Mouse (Mus musculus) heart, embryonic 12.5 days (tissue): ENCODE data around the gene Gnai3. TPM values are rescaled to one million over a fixed set of nuclear protein-coding genes. Genes with fewer than 3 reads are reported as not detected.

ENCODE experiments used
- ATAC-seq: fragments of 200-750 bp; cut with Nextera tagmentation; 2 replicates; pipeline ENCODE4 v1.8.0; 2017; ENCODE audit warnings: moderate TSS enrichment, moderate library complexity; ENCODE audit not compliant: insufficient number of reproducible peaks, low FRiP score
- H3K27ac ChIP-seq: fragments of 300-500 bp; sonication (generic); 2 replicates; pipeline ENCODE4 v1.5.1; 2016; ENCODE audit warnings: mild to moderate bottlenecking, moderate library complexity; ENCODE audit not compliant: poor library complexity, severe bottlenecking
- H3K27me3 ChIP-seq: fragments of 300-500 bp; sonication (generic); replicated peaks from 2 replicates; pipeline ENCODE4 v1.6.1; 2016; ENCODE audit warnings: mild to moderate bottlenecking, moderate library complexity
- H3K36me3 ChIP-seq: fragments of 300-500 bp; sonication (generic); 2 replicates; pipeline ENCODE4 v1.6.1; 2016; ENCODE audit warnings: mild to moderate bottlenecking, moderate library complexity
- H3K4me1 ChIP-seq: fragments of 300-500 bp; sonication (generic); replicated peaks from 2 replicates; pipeline ENCODE4 v1.6.1; 2016; ENCODE audit warnings: mild to moderate bottlenecking
- H3K4me2 ChIP-seq: fragments of 300-500 bp; sonication (generic); 2 replicates; pipeline ENCODE4 v1.6.1; 2016; ENCODE audit warnings: mild to moderate bottlenecking, moderate library complexity
- H3K4me3 ChIP-seq: fragments of 300-500 bp; sonication (generic); 2 replicates; pipeline ENCODE4 v1.5.1; 2016; ENCODE audit warnings: mild to moderate bottlenecking
- H3K9ac ChIP-seq: fragments of 300-500 bp; sonication (generic); 2 replicates; pipeline ENCODE4 v1.6.1; 2016; ENCODE audit warnings: mild to moderate bottlenecking, moderate library complexity
- H3K9me3 ChIP-seq: fragments of 300-500 bp; sonication (generic); replicated peaks from 2 replicates; pipeline ENCODE4 v1.6.1; 2016; ENCODE audit warnings: mild to moderate bottlenecking, moderate library complexity
- WGBS: fragments of 180-500 bp; shearing (Covaris S2); methylation state at CpG from one replicate; pipeline ENCODE4 v1.1.7; 2016; 5-methylcytosine and 5-hydroxymethylcytosine counted together
- polyA plus RNA-seq: library from polyadenylated mRNA; unstranded; fragments of >200 nt; fragmentation: Nextera tagmentation; extraction: Ambion mirVana; gene quantifications from 2 replicates; pipeline ENCODE4 v1.2.1, GENCODE M21; 2016

Gnai3 gene
- polyA plus RNA-seq, 1 experiment from 2014 or later: 97.0 TPM

GRCm38 (mm10) chr3:108158383-108159037, 12.6 kb upstream of the Gnai3 start:
- WGBS: 37% methylated on average over 9 of the region's 9 CpGs
- no peaks in the 10 kb centered on the region for H3K36me3 ChIP-seq
- ATAC-seq: peak; percentile 69
- no peaks in the 10 kb centered on the region for H3K27me3 ChIP-seq
- no peak overlapping the region for H3K4me3 ChIP-seq
- H3K4me1 ChIP-seq: peaks cover 29% of the 10 kb centered on the region
- H3K4me2 ChIP-seq: peak overlapping the region; percentile 59
- no peaks in the 10 kb centered on the region for H3K9me3 ChIP-seq
- peak overlapping the region; percentile 66 for H3K27ac ChIP-seq
- peak overlapping the region; percentile 35; the same call in 1 of the 2 replicates for H3K9ac ChIP-seq

GRCm38 (mm10) chr3:108154656-108155055, 8.7 kb upstream of the Gnai3 start, which contains the start of gene Gpr61:
Gene Gpr61 (minus strand): TSS chr3:108154882.
- WGBS: 31% methylated on average over 4 of the region's 4 CpGs

GRCm38 (mm10) chr3:108152290-108152689, 6.3 kb upstream of the Gnai3 start:
- 90% methylated on average over 3 of the region's 3 CpGs for WGBS
- H3K9ac ChIP-seq: no peak overlapping the region
- H3K9me3 ChIP-seq: no peaks in the 10 kb centered on the region
- H3K4me1 ChIP-seq: peaks cover 9% of the 10 kb centered on the region; the same call in 1 of the 2 replicates
- no peak overlapping the region for H3K27ac ChIP-seq
- H3K4me3 ChIP-seq: no peak overlapping the region
- no peaks in the 10 kb centered on the region for H3K36me3 ChIP-seq
- H3K4me2 ChIP-seq: no peak overlapping the region
- no peaks in the 10 kb centered on the region for H3K27me3 ChIP-seq
- ATAC-seq: no peak

More at GRCm38 (mm10) chr3:108154656-108155055, 8.7 kb upstream of the Gnai3 start, which contains the start of gene Gpr61:
- no peaks in the 10 kb centered on the region for H3K36me3 ChIP-seq
- peaks cover 26% of the 10 kb centered on the region for H3K4me1 ChIP-seq
- no peaks in the 10 kb centered on the region for H3K27me3 ChIP-seq
- H3K4me2 ChIP-seq: no peak within 1 kb of the TSS
- no peak within 1 kb of the TSS for H3K27ac ChIP-seq
- ATAC-seq: no peak
- no peak within 1 kb of the TSS for H3K4me3 ChIP-seq
- H3K9me3 ChIP-seq: no peaks in the 10 kb centered on the region
- H3K9ac ChIP-seq: no peak within 1 kb of the TSS

GRCm38 (mm10) chr3:108147386-108148235, 1.7 kb upstream of the Gnai3 start:
- no peak overlapping the region for H3K9ac ChIP-seq
- H3K36me3 ChIP-seq: 0 out of 2 replicates have a peak, but pooled peaks cover 2% of the 10 kb centered on the region
- peak; percentile 47; the same call in 1 of the 2 replicates for ATAC-seq
- 62% methylated on average over 11 of the region's 11 CpGs for WGBS
- H3K9me3 ChIP-seq: no peaks in the 10 kb centered on the region
- peaks cover 11% of the 10 kb centered on the region for H3K4me1 ChIP-seq
- H3K4me3 ChIP-seq: no peak overlapping the region
- H3K27ac ChIP-seq: no peak overlapping the region
- no peak overlapping the region for H3K4me2 ChIP-seq
- H3K27me3 ChIP-seq: no peaks in the 10 kb centered on the region

- no peak overlapping the region for H3K27ac ChIP-seq
These were observed 725 bp upstream of the Gnai3 start for GRCm38 (mm10) chr3:108146671-108147070.

GRCm38 (mm10) chr3:108140786-108141185, 5.2 kb downstream of the Gnai3 start:
- Histone ChIP-seq H3K9ac (no peak overlapping the region), H3K36me3 (peaks cover 21% of the 10 kb centered on the region), H3K27ac (no peak overlapping the region), H3K4me2 (no peak overlapping the region), H3K27me3 (no peaks in the 10 kb centered on the region), H3K4me1 (peaks cover 18% of the 10 kb centered on the region), H3K9me3 (no peaks in the 10 kb centered on the region), H3K4me3 (no peak overlapping the region)
- 80% methylated on average over 4 of the region's 4 CpGs for WGBS
- ATAC-seq: no peak

More at GRCm38 (mm10) chr3:108146671-108147070, 725 bp upstream of the Gnai3 start:
- H3K4me1 ChIP-seq: peaks cover 11% of the 10 kb centered on the region
- H3K9me3 ChIP-seq: no peaks in the 10 kb centered on the region
- 51% methylated on average over 5 of the region's 5 CpGs for WGBS
- H3K4me2 ChIP-seq: peak overlapping the region; percentile 68
- no peak for ATAC-seq
- no peaks in the 10 kb centered on the region for H3K27me3 ChIP-seq
- H3K9ac ChIP-seq: peak overlapping the region; percentile 90
- H3K36me3 ChIP-seq: 0 out of 2 replicates have a peak, but pooled peaks cover 2% of the 10 kb centered on the region
- peak overlapping the region; percentile 82 for H3K4me3 ChIP-seq

- no peak overlapping the region for H3K4me2 ChIP-seq
- peaks cover 21% of the 10 kb centered on the region for H3K36me3 ChIP-seq
- H3K9me3 ChIP-seq: no peaks in the 10 kb centered on the region
- H3K9ac ChIP-seq: no peak overlapping the region
- peaks cover 16% of the 10 kb centered on the region for H3K4me1 ChIP-seq
- 89% methylated on average over 1 of the region's 1 CpGs for WGBS
- no peaks in the 10 kb centered on the region for H3K27me3 ChIP-seq
- no peak overlapping the region for H3K4me3 ChIP-seq
- H3K27ac ChIP-seq: no peak overlapping the region
- no peak for ATAC-seq
These were observed 6.8 kb downstream of the Gnai3 start for GRCm38 (mm10) chr3:108139113-108139512.

GRCm38 (mm10) chr3:108134701-108135100, 11.2 kb downstream of the Gnai3 start:
- 74% methylated on average over 11 of the region's 11 CpGs for WGBS
- H3K27ac ChIP-seq: no peak overlapping the region
- H3K4me1 ChIP-seq: peaks cover 43% of the 10 kb centered on the region

GRCm38 (mm10) chr3:108132484-108132883, 13.5 kb downstream of the Gnai3 start:
- no peak for ATAC-seq
- Histone ChIP-seq H3K36me3 (peaks cover 10% of the 10 kb centered on the region; the same call in 1 of the 2 replicates), H3K9ac (no peak overlapping the region), H3K4me2 (no peak overlapping the region), H3K27me3 (no peaks in the 10 kb centered on the region), H3K4me3 (no peak overlapping the region), H3K27ac (peak overlapping the region; percentile 11), H3K4me1 (peaks cover 55% of the 10 kb centered on the region), H3K9me3 (no peaks in the 10 kb centered on the region)
- WGBS: 68% methylated on average over 1 of the region's 1 CpGs

More at GRCm38 (mm10) chr3:108134701-108135100, 11.2 kb downstream of the Gnai3 start:
- no peak overlapping the region for H3K9ac ChIP-seq
- no peaks in the 10 kb centered on the region for H3K9me3 ChIP-seq
- H3K4me2 ChIP-seq: no peak overlapping the region
- H3K27me3 ChIP-seq: no peaks in the 10 kb centered on the region
- H3K36me3 ChIP-seq: peaks cover 11% of the 10 kb centered on the region
- no peak overlapping the region for H3K4me3 ChIP-seq
- ATAC-seq: no peak

GRCm38 (mm10) chr3:108131821-108132220, 14.1 kb downstream of the Gnai3 start:
- ATAC-seq: no peak
- no peak overlapping the region for H3K9ac ChIP-seq
- H3K36me3 ChIP-seq: peaks cover 5% of the 10 kb centered on the region; the same call in 1 of the 2 replicates
- H3K4me2 ChIP-seq: no peak overlapping the region
- peaks cover 55% of the 10 kb centered on the region for H3K4me1 ChIP-seq
- 48% methylated on average over 1 of the region's 1 CpGs for WGBS
- no peaks in the 10 kb centered on the region for H3K27me3 ChIP-seq
- no peaks in the 10 kb centered on the region for H3K9me3 ChIP-seq
- H3K27ac ChIP-seq: peak overlapping the region; percentile 11; the same call in 1 of the 2 replicates
- no peak overlapping the region for H3K4me3 ChIP-seq

- no peak overlapping the region for H3K4me2 ChIP-seq
- 86% methylated on average over 5 of the region's 5 CpGs for WGBS
- no peak overlapping the region for H3K4me3 ChIP-seq
- no peaks in the 10 kb centered on the region for H3K27me3 ChIP-seq
- no peak for ATAC-seq
- H3K27ac ChIP-seq: no peak overlapping the region
- H3K9me3 ChIP-seq: no peaks in the 10 kb centered on the region
- peaks cover 55% of the 10 kb centered on the region for H3K4me1 ChIP-seq
- no peak overlapping the region for H3K9ac ChIP-seq
- H3K36me3 ChIP-seq: 0 out of 2 replicates have a peak, but pooled peaks cover 3% of the 10 kb centered on the region
These were observed 14.7 kb downstream of the Gnai3 start for GRCm38 (mm10) chr3:108131216-108131615.
